Mouse (Mus musculus) megakaryocyte, embryonic 14.5 days (primary cell): Measurements from ENCODE around the gene Rasl12.

Source experiments
- FLI1 ChIP-seq: IDR thresholded peaks from 2 replicates; pipeline ENCODE4 v1.6.1; 2012; ENCODE audit warnings: low read length, inconsistent platforms, mixed read lengths
- GATA1 ChIP-seq: IDR thresholded peaks from 3 replicates; pipeline ENCODE4 v1.6.1; 2012; ENCODE audit warnings: mixed read lengths, low read length, inconsistent platforms, borderline replicate concordance

GRCm38 (mm10) chr9:65390752-65391612, 7.3 kb upstream of the Rasl12 start:
- no peak for TF ChIP-seq GATA1
- TF ChIP-seq FLI1 = no peak
